Mouse (Mus musculus): ENCODE results near the gene Tec.

The Tec gene

GRCm38 (mm10) chr5:72868091-72868875 lies at the start of gene Tec:
Gene Tec (minus strand): TSS chr5:72868483.
- DNase-seq, result peak; percentile 79

GRCm38 (mm10) chr5:72916851-72917250 lies 48.6 kb upstream of the Tec start:
- DNase-seq, result no peak

GRCm38 (mm10) chr5:72916048-72916447 lies 47.8 kb upstream of the Tec start:
- no peak for DNase-seq

- no peak for DNase-seq
Measured at GRCm38 (mm10) chr5:72914633-72915561, 46.6 kb upstream of the Tec start.

GRCm38 (mm10) chr5:72913648-72914557 lies 45.6 kb upstream of the Tec start, which contains the start of gene Slain2:
Gene Slain2 (plus strand): TSS chr5:72914304.
- DNase-seq, result peak; percentile 96

- DNase-seq, result no peak
Measured at GRCm38 (mm10) chr5:72911284-72911683, 43.0 kb upstream of the Tec start.

- no peak for DNase-seq
Measured at GRCm38 (mm10) chr5:72910373-72910772, 42.1 kb upstream of the Tec start.

- DNase-seq, result no peak
Measured at GRCm38 (mm10) chr5:72909363-72909762, 41.1 kb upstream of the Tec start.

- DNase-seq, result no peak
Measured at GRCm38 (mm10) chr5:72908324-72908936, 40.1 kb upstream of the Tec start.

GRCm38 (mm10) chr5:72907402-72907801 lies 39.1 kb upstream of the Tec start:
- no peak for DNase-seq

GRCm38 (mm10) chr5:72904903-72905790 lies 36.9 kb upstream of the Tec start:
- DNase-seq, result no peak

- no peak for DNase-seq
Measured at GRCm38 (mm10) chr5:72902876-72903516, 34.7 kb upstream of the Tec start.

- no peak for DNase-seq
Measured at GRCm38 (mm10) chr5:72902312-72902711, 34.0 kb upstream of the Tec start.

- DNase-seq, result no peak
Measured at GRCm38 (mm10) chr5:72901866-72902265, 33.6 kb upstream of the Tec start.

- DNase-seq, result no peak
Measured at GRCm38 (mm10) chr5:72899255-72899654, 31.0 kb upstream of the Tec start.

GRCm38 (mm10) chr5:72897998-72898397 lies 29.7 kb upstream of the Tec start:
- no peak for DNase-seq

- DNase-seq, result no peak
Measured at GRCm38 (mm10) chr5:72896478-72897279, 28.4 kb upstream of the Tec start.

- no peak for DNase-seq
Measured at GRCm38 (mm10) chr5:72895261-72895660, 27.0 kb upstream of the Tec start.

GRCm38 (mm10) chr5:72893987-72894386 lies 25.7 kb upstream of the Tec start:
- DNase-seq, result no peak

GRCm38 (mm10) chr5:72891534-72891933 lies 23.3 kb upstream of the Tec start:
- DNase-seq, result peak; percentile 16

All from cerebellum, adult 11-12 months (tissue).